Mouse (Mus musculus): ENCODE measurements around the gene Esrra. TPM values are rescaled to one million over a fixed set of nuclear protein-coding genes. Genes with fewer than 3 reads are reported as not detected.

The Esrra gene
- 100 to 1,000 TPM; 150 to 178 TPM for total RNA-seq (2021)
- long read RNA-seq, experiment 1, transcript Esrra-201 (7 exons, 2,242 nt): major isoform, 34 of 1,535 reads
- long read RNA-seq, experiment 1, partial matches to known transcripts: 8 of 1,535 reads
- long read RNA-seq, experiment 1, other reads (novel, unspliced or antisense): 1,493 of 1,535 reads
- long read RNA-seq, experiment 2, transcript Esrra-201 (7 exons, 2,242 nt): major isoform, 17 of 1,358 reads
- long read RNA-seq, experiment 2, partial matches to known transcripts: 2 of 1,358 reads
- long read RNA-seq, experiment 2, other reads (novel, unspliced or antisense): 1,339 of 1,358 reads

DNA sequence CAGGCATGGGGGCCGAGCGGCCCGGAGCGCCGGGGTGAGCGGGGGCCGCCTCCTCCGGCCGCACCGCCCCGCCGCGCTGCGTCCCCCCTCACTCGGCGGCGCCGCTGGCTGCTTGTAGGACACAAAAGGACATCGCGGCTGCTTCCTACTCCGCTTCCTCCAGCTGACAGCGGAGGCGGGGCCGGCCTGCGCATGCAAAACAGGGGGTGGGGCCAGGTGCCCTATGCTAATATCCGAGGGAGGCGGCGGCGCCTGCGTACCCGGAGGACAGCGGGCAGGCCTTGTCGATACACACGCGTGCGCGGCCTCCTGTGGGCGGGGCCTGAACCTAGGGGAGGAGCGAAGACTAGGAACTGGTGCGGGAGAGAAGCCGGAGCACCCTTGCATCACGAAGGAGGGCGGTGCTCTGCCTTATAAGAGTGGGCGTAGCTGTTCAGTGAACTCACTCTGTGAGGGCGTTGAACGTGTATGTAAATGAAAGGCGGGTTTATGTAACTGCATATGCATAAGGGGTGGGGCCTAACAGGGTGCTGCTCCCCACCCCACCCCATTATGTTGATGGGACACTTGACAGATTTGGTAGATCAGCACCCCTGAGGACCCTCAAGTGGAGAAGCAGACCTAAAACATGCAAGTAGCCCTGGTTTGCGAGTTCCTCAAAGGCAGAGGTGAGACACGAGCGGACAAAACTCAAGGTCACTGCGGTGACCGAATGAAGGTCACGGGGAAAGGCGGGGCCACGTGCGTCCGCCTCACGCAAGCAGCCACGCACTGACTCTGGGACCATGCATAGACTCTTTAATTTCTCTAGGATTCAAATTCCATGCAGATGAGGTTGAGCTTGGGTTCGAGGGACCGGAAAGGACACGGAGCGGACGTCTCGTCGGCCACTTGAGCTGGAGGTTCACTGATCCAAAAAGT lies at the start of gene Esrra:
Gene Esrra (minus strand): TSS at position 167 of the 921 bp plus-strand sequence.
- peak; percentile 100 for DNase-seq

GRCm38 (mm10) chr19:6970460-6971085 lies 49.0 kb upstream of the Esrra start:
- no peak for DNase-seq

GRCm38 (mm10) chr19:6969665-6970381 lies 48.2 kb upstream of the Esrra start:
- DNase-seq: peak; percentile 82

DNA sequence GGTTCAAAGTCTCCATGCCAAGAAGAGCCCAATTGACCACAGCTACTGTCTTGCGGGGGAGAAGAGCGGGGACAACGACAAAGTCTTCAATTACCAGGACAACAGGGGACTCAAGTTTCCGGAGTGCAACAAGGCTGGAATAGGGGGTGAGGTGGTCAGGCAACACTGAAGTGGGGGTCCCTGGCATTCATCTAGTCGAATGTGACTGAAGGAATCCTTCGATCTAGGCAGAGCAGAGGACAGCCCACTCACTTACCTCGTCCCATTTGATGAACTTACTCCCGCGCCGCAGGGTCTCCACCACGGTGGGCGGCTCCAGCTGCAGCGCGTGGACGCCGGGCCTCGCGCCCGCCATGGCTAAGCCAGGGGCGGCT lies 47.7 kb upstream of the Esrra start:
- DNase-seq: no peak

GRCm38 (mm10) chr19:6968491-6969271 lies 47.1 kb upstream of the Esrra start:
- DNase-seq: peak in 1 of 2 experiments; percentile 44

DNA sequence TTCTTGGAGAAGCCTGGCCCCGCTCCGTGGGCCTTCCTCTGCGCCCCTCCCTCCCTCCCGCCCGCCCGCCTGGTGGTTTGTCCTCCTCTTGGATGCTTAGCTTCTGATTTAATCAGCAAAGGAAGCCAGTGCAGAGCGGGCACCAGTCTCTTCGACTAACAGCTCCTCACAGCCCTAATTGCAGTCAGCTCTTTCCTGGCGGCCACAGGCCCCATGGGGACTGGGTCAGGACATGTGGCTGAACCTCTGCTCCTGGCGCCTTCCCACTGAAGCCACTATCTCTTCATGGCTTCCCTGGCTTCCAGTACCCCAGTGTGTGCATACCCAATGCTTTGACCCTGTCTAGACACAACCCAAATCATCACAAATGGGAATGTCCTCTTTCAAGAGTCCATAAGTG lies 34.8 kb upstream of the Esrra start:
- no peak for DNase-seq

- DNase-seq: peak in 1 of 2 experiments; percentile 40
Measured at GRCm38 (mm10) chr19:6955424-6955823, 33.8 kb upstream of the Esrra start.

- DNase-seq: no peak
Measured at GRCm38 (mm10) chr19:6954046-6954445, 32.4 kb upstream of the Esrra start.

GRCm38 (mm10) chr19:6952712-6953037 lies 31.1 kb upstream of the Esrra start:
- peak; percentile 69 to 78 for DNase-seq

GRCm38 (mm10) chr19:6951994-6952711 lies 30.5 kb upstream of the Esrra start:
- DNase-seq: peak; percentile 92 to 93

DNA sequence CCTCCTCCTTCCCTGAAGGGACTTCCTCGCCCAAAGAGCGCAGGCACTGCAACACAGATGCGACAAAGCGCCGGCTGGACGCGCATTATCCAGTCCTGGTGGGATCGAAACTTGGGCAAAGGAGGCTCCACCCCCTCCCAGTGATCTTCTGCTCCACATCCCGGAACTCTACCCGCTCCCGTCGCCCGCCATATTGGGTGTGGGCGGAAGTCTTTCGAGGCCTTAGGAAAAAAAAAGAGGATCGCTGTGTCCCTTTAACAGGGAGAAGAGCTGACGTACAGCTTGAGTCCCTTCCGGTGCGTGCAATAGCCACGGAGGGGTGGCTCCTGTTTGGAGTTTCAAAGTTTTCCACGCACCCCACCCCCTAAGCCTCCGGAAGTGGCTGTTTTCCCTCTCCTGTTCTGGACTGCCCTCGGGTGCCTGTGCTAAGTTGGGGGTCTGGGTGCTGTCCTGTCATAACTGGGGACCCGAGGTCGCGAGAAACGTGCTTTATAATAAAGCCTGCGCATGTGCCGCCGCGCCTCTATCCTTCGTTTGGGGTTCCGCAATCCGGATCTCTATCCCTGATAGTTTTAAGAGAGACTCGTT lies 29.9 kb upstream of the Esrra start:
- DNase-seq: peak; percentile 98 to 99

GRCm38 (mm10) chr19:6950613-6951153 lies 29.1 kb upstream of the Esrra start:
- peak; percentile 72 to 78 for DNase-seq

DNA sequence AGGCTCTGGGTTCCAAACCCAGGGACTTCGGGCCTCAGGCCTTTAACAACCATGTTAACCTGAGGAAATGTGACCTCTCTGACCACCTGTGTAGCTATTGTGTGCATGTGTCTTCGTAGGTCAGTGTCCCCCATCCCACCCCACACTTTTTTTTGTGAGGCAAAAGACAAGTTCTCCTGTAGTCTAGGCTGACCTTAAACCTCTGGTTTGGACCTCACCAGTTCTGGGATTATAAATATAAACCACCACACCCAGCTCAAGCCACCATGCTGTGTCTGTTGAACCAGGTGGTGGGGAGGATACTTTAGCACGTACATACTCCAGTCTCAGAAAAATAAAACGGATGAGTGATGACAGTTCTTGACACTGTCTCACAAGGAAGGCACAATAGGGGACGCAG lies 28.3 kb upstream of the Esrra start:
- DNase-seq: no peak

DNA sequence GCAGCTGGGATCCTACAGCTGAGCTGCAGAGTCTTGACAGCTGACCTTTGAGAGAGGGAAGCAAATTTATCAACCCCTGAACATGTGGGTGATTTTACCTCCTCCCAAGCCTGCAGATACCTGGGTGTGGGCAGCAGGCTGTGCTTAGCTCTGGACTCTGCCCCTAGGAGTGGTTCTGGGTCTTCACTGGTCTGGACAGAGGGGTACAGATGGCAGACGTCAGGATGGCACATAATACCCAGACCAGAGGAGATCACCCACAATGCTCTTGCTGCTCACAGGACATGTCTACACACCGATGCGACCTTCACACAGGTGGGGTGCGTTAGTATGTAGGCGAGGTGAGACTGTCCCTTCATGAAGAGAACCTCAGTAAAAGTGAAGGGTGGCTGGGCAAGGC lies 27.9 kb upstream of the Esrra start:
- DNase-seq: no peak

DNA sequence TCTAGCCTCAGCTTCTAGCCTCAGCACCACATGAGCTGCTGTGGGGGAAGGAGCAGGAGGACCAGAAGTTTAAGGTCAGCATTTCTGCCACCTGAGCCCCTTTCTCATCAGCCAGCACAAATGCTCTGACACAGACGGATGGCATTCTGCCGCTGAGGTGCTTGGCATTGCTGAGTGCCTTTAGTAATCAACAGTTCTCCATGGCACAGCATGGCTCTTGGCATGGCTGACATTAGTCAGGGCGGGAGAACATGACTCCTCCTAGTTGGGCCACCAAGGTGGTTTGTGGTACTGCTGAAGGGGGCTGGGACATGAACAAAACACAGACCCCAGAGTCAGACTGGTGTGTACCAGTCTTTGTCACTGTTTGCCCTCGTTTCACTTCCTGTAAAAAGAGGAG lies 26.6 kb upstream of the Esrra start:
- no peak for DNase-seq

DNA sequence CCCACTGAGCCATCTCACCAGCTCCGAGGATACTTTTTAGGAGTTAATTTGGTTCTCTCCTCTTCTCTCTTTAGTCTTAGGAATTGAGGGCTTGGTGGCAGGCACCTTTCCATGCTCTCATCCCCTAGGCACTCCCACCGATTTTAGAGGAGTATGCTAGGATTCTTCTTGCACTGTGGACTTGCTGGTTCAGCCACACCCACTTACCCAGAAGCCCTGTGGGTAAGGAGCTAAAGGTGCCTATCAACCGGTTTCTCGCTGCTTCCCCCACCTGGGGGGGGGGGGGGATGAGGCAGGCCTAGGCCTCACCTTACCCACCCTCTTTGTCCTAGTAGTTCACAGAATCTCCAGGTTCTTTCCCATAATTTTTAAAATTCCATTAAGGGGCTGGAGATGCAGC lies 26.1 kb upstream of the Esrra start:
- no peak for DNase-seq

GRCm38 (mm10) chr19:6943709-6944108 lies 22.1 kb upstream of the Esrra start:
- no peak for DNase-seq

DNA sequence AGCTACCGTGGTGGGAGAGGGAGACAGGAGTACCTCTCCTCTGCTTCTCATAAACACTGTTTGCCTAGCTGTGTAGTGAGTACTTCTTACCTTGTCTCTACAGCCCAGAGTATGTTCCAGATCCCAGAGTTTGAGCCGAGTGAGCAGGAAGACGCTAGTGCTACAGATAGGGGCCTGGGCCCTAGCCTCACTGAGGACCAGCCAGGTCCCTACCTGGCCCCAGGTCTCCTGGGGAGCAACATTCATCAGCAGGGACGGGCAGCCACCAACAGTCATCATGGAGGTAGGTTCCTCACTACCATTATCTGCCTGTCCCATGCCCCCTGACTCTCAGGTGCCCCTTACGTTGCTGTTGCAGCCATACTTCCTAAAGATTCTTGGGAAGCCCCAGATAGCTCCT lies 21.2 kb upstream of the Esrra start:
- DNase-seq: no peak

GRCm38 (mm10) chr19:6942249-6942691 lies 20.7 kb upstream of the Esrra start, which contains the start of gene Gpr137:
Gpr137 (minus strand) TSS chr19:6942480.
- DNase-seq: peak; percentile 95 to 99
